Comparison of ENCODE assay signal across 10 mouse cellular contexts in genomic region chr3:7010294-7011087, GRCm38 (mm10).
DNase-seq lines count a peak whose midpoint lies in the region; ATAC-seq and TF ChIP-seq lines count a peak whose summit lies in the region.
"Had no signal": no experiment of that assay in that cellular context is flagged by ENCODE, and none has a peak within 500 bp of the region (broad histone marks: within the 10 kb centered on the region; RNA-seq: fewer than 3 reads in every experiment).

No protein-coding gene starts in this region.

- 44% methylated on average over 7 of the region's 7 CpGs for WGBS in midbrain, embryonic 10.5 days

- H3K4me1 ChIP-seq in ES-E14 (ENCODE audit: control insufficient read depth in 2 of 2, insufficient read depth in 2 of 2, low read length in 2 of 2, poor library complexity in 1 of 2), result no peaks in the 10 kb centered on the region; a peak in 2 of 4 replicates
- H3K4me1 ChIP-seq in midbrain, embryonic 10.5 days, result peaks cover 39% of the 10 kb centered on the region

- H3K9me3 ChIP-seq in ES-E14 (ENCODE audit: control insufficient read depth, insufficient read depth, low read depth, low read length), result no peaks in the 10 kb centered on the region
- no peaks in the 10 kb centered on the region for H3K9me3 ChIP-seq in midbrain, embryonic 10.5 days (replicated peaks)

- H3K27me3 ChIP-seq in midbrain, embryonic 10.5 days (ENCODE audit: low read depth, poor library complexity, severe bottlenecking), result no peaks in the 10 kb centered on the region

- no peak overlapping the region for H3K27ac ChIP-seq in ES-E14 (ENCODE audit: insufficient read depth, low read depth, low read length, poor library complexity, severe bottlenecking)
- H3K27ac ChIP-seq in midbrain, embryonic 10.5 days (replicated peaks), result no peak overlapping the region; the same call in 1 of the 2 replicates

- no peak overlapping the region for H3K4me3 ChIP-seq in ES-E14 (ENCODE audit: insufficient read depth in 1 of 2, low read depth in 1 of 2, low read length in 2 of 2, poor library complexity in 1 of 2, severe bottlenecking in 1 of 2)
- no peak overlapping the region for H3K4me3 ChIP-seq in midbrain, embryonic 10.5 days

- no peak overlapping the region for H3K9ac ChIP-seq in ES-E14 (ENCODE audit: insufficient read depth, low read depth, low read length, poor library complexity, severe bottlenecking)

- intact Hi-C loops in heart, postnatal 14 days (cut with DNase I), result no loop called here

- ATAC-seq in erythroid progenitor cell, adult 5-6 weeks (replicated peaks; ENCODE audit: low FRiP score, poor library complexity, severe bottlenecking), result no peak

- in situ Hi-C loops in ES-E14 (cut with MboI; ENCODE audit: low sequenced_read_pairs in 2 of 2, unreplicated experiment in 2 of 2), result no loop called here

- no peaks in the 10 kb centered on the region for H3K36me3 ChIP-seq in ES-E14 (ENCODE audit: control insufficient read depth, insufficient read depth, low read length, poor library complexity, severe bottlenecking)
- H3K36me3 ChIP-seq in midbrain, embryonic 10.5 days, result no peaks in the 10 kb centered on the region

- DNase-seq in 416B (ENCODE audit: low read depth) (peak; percentile 3), ES-E14 (ENCODE audit: low read depth, low spot score) (peak; percentile 58), liver (no peak)
- peak; percentile 22 for DNase-seq in fibroblast of lung, adult 2 months (ENCODE audit: low read depth)
- DNase-seq in midbrain, embryonic 10.5 days (ENCODE audit: low spot score), result peak; percentile 26
- no peak for DNase-seq in spleen, postnatal 36 days (ENCODE audit: low spot score in 2 of 2)
- DNase-seq in heart, postnatal 14 days, result no peak
- DNase-seq: adrenal gland, postnatal 36 days; heart, adult 11 months had no signal

TF ChIP-seq in ES-E14, 5 proteins besides CTCF, POLR2A, EP300 and RAD21:
- TF ChIP-seq CHD2 (IDR thresholded peaks at IDR 0.05; ENCODE audit: low read depth, low read length) (no peak), MAFK (IDR thresholded peaks at IDR 0.05; ENCODE audit: insufficient read depth, low read depth, low read length) (no peak), ZC3H11A (IDR thresholded peaks at IDR 0.05; ENCODE audit: borderline replicate concordance, low read depth, low read length) (peak; percentile 93), HCFC1 (IDR thresholded peaks at IDR 0.05; ENCODE audit: borderline replicate concordance, insufficient read depth, low read length) (no peak), ZNF384 (IDR thresholded peaks at IDR 0.05; ENCODE audit: low read depth, low read length) (peak; percentile 86)

Comparison
In these comparisons a context has a peak if more than half of its experiments do, and no peak if none do; other contexts are left out.
1. DNase-seq: peak in 416B (single experiment), ES-E14 (single experiment), fibroblast of lung, adult 2 months (single experiment) and midbrain, embryonic 10.5 days (single experiment); none in spleen, postnatal 36 days (0 of 2), heart, postnatal 14 days (0 of 2) and liver (single experiment).